Mouse (Mus musculus): ENCODE results near the gene Trpv4. TPM values are rescaled to one million over a fixed set of nuclear protein-coding genes. Genes with fewer than 3 reads are reported as not detected.

The Trpv4 gene
- polyA plus RNA-seq, 1 experiment from 2014 or later = 0.39 TPM

DNA sequence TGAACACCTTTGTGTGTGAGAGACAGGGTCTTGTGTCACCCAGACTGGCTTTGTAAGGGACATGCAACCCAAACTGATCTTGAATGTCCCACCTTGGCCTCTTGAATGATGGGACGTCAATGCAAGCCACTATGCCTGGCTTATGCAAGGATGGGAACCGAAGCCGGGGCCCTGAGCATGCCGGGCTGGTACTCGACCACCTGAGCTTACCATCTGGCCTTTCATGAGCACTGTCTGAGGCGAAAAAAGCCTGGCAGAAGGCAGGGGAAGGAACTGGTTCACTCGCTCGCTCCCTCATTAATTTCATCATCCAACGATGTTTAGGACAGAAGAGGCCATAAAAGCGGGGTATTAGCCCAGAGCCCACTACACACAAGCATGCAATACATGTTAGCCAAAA lies 17.4 kb downstream of the Trpv4 start:
- H3K27me3 ChIP-seq (ENCODE audit: control insufficient read depth, insufficient read depth, low read length) = 0 out of 2 replicates have a peak, but pooled peaks cover 3% of the 10 kb centered on the region
- no peak for ATAC-seq (ENCODE audit: low read depth)
- no peak overlapping the region for H3K4me3 ChIP-seq (ENCODE audit: low read depth, low read length)
- no peaks in the 10 kb centered on the region for H3K9me3 ChIP-seq (ENCODE audit: control insufficient read depth, low read length)
- WGBS = 64% methylated on average over 10 of the region's 10 CpGs
- no peaks in the 10 kb centered on the region for H3K36me3 ChIP-seq (ENCODE audit: control insufficient read depth, insufficient read depth, low read length)
- H3K9ac ChIP-seq (replicated peaks; ENCODE audit: low read depth, low read length) = no peak overlapping the region
- H3K4me1 ChIP-seq (ENCODE audit: control insufficient read depth, insufficient read depth, low read length) = no peaks in the 10 kb centered on the region
- H3K4me2 ChIP-seq (ENCODE audit: low read depth, low read length) = no peak overlapping the region
- no peak overlapping the region for H3K27ac ChIP-seq (ENCODE audit: low read depth, low read length)

DNA sequence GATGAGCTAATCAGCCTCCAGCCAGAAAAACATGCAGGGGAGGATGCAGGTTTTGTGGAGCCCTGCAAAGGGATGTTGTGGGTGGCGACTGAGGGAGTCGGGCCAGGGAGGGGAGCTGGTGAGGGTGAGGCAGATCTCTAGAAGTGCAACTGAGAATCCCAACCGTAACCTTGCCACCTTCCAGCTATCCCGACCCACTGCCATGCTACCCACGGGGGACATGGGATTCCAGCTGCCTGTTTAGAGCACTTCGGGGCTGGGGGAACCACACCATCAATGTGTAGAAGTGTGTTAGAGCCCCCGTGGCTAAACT lies 18.6 kb downstream of the Trpv4 start:
- ATAC-seq (ENCODE audit: low read depth) = no peak

GRCm38 (mm10) chr5:114638769-114639644 lies 19.2 kb downstream of the Trpv4 start:
- 0 out of 2 replicates have a peak, but pooled peaks cover 3% of the 10 kb centered on the region for H3K27me3 ChIP-seq (ENCODE audit: control insufficient read depth, insufficient read depth, low read length)
- no peak overlapping the region for H3K4me3 ChIP-seq (ENCODE audit: low read depth, low read length)
- H3K36me3 ChIP-seq (ENCODE audit: control insufficient read depth, insufficient read depth, low read length) = no peaks in the 10 kb centered on the region
- no peak overlapping the region for H3K9ac ChIP-seq (replicated peaks; ENCODE audit: low read depth, low read length)
- peak overlapping the region; percentile 32; the same call in 1 of the 2 replicates for H3K4me2 ChIP-seq (ENCODE audit: low read depth, low read length)
- ATAC-seq (ENCODE audit: low read depth) = peak; percentile 84
- no peak overlapping the region for H3K27ac ChIP-seq (ENCODE audit: low read depth, low read length)
- 12% methylated on average over 22 of the region's 22 CpGs for WGBS
- H3K4me1 ChIP-seq (ENCODE audit: control insufficient read depth, insufficient read depth, low read length) = no peaks in the 10 kb centered on the region
- H3K9me3 ChIP-seq (ENCODE audit: control insufficient read depth, low read length) = no peaks in the 10 kb centered on the region

More for the DNA sequence above, 18.6 kb downstream of the Trpv4 start:
- no peak overlapping the region for H3K9ac ChIP-seq (replicated peaks; ENCODE audit: low read depth, low read length)
- peak overlapping the region; percentile 32; the same call in 1 of the 2 replicates for H3K4me2 ChIP-seq (ENCODE audit: low read depth, low read length)
- no peaks in the 10 kb centered on the region for H3K9me3 ChIP-seq (ENCODE audit: control insufficient read depth, low read length)
- H3K27me3 ChIP-seq (ENCODE audit: control insufficient read depth, insufficient read depth, low read length) = 0 out of 2 replicates have a peak, but pooled peaks cover 3% of the 10 kb centered on the region
- H3K4me1 ChIP-seq (ENCODE audit: control insufficient read depth, insufficient read depth, low read length) = no peaks in the 10 kb centered on the region
- H3K36me3 ChIP-seq (ENCODE audit: control insufficient read depth, insufficient read depth, low read length) = no peaks in the 10 kb centered on the region
- H3K27ac ChIP-seq (ENCODE audit: low read depth, low read length) = no peak overlapping the region
- no peak overlapping the region for H3K4me3 ChIP-seq (ENCODE audit: low read depth, low read length)
- WGBS = 32% methylated on average over 7 of the region's 7 CpGs

DNA sequence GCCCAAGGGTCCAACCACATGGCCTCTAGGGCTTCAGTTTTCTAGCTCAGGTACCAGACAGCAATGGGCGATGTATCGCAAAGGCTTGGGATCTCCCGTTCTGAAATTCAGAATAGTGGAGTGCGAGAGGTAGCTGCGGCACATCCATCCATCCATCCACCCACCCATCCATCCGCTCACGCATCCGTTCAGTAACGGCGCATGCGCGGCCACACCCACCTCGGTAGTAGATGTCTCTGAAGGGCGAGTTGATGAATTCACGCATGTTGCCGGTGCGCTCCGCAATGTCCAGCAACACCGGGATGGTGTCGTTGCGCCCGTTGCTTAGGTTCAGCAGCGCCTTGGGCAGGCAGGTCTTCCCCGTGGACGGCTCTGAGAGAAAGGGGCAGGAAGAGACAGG lies 22.1 kb downstream of the Trpv4 start:
- no peaks in the 10 kb centered on the region for H3K9me3 ChIP-seq (ENCODE audit: control insufficient read depth, low read length)
- no peak overlapping the region for H3K27ac ChIP-seq (ENCODE audit: low read depth, low read length)
- no peak for ATAC-seq (ENCODE audit: low read depth)
- H3K4me3 ChIP-seq (ENCODE audit: low read depth, low read length) = no peak overlapping the region
- H3K9ac ChIP-seq (replicated peaks; ENCODE audit: low read depth, low read length) = no peak overlapping the region
- H3K4me1 ChIP-seq (ENCODE audit: control insufficient read depth, insufficient read depth, low read length) = no peaks in the 10 kb centered on the region
- H3K27me3 ChIP-seq (ENCODE audit: control insufficient read depth, insufficient read depth, low read length) = 0 out of 2 replicates have a peak, but pooled peaks cover 3% of the 10 kb centered on the region
- H3K4me2 ChIP-seq (ENCODE audit: low read depth, low read length) = no peak overlapping the region
- no peaks in the 10 kb centered on the region for H3K36me3 ChIP-seq (ENCODE audit: control insufficient read depth, insufficient read depth, low read length)
- WGBS = 75% methylated on average over 25 of the region's 25 CpGs

DNA sequence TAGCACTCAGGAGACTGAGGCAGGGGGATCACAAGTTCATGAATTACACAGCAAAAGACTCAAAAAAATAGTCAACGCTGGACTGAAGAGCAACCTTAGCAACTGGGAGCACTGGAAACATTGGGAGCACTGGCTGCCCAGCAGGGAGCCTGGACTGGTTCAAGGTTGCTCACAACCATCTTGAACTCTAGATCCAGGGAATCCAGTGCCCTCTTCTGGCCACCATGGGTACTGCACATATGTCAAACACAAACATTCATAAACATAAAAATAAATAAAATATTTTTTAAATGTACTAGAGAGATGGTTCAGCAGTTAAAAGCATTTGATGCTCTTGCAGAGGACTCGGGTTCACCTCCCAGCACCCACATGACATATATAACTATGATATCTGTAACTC lies 26.9 kb downstream of the Trpv4 start:
- no peaks in the 10 kb centered on the region for H3K4me1 ChIP-seq (ENCODE audit: control insufficient read depth, insufficient read depth, low read length)
- no peaks in the 10 kb centered on the region for H3K36me3 ChIP-seq (ENCODE audit: control insufficient read depth, insufficient read depth, low read length)
- no peak overlapping the region for H3K9ac ChIP-seq (replicated peaks; ENCODE audit: low read depth, low read length)
- no peak overlapping the region for H3K27ac ChIP-seq (ENCODE audit: low read depth, low read length)
- 52% methylated on average over 2 of the region's 2 CpGs for WGBS
- no peak for ATAC-seq (ENCODE audit: low read depth)
- H3K9me3 ChIP-seq (ENCODE audit: control insufficient read depth, low read length) = no peaks in the 10 kb centered on the region
- H3K4me2 ChIP-seq (ENCODE audit: low read depth, low read length) = no peak overlapping the region
- H3K27me3 ChIP-seq (ENCODE audit: control insufficient read depth, insufficient read depth, low read length) = no peaks in the 10 kb centered on the region
- H3K4me3 ChIP-seq (ENCODE audit: low read depth, low read length) = no peak overlapping the region

DNA sequence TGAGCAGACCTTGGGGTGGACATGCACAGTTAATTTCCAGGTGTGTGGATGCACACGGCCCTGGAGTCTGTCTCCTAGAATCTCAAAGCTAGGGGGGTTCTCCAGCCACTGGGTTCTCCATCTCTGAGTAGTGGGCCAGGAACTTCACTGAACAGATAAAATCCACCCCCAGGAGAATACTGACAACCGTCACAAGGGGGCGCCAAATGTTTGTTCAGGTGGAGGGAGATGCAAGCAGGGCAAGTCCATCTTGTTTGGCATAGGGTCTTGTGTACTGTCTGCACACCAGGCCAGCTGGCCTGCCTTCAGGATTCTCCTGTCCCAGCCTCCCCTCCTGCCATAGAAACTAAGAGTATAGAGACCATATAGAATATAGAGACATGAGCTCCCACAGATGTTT lies 32.6 kb downstream of the Trpv4 start:
- Histone ChIP-seq H3K36me3 (ENCODE audit: control insufficient read depth, insufficient read depth, low read length) (no peaks in the 10 kb centered on the region), H3K27me3 (ENCODE audit: control insufficient read depth, insufficient read depth, low read length) (no peaks in the 10 kb centered on the region), H3K9ac (replicated peaks; ENCODE audit: low read depth, low read length) (no peak overlapping the region), H3K4me1 (ENCODE audit: control insufficient read depth, insufficient read depth, low read length) (no peaks in the 10 kb centered on the region), H3K4me2 (ENCODE audit: low read depth, low read length) (no peak overlapping the region), H3K27ac (ENCODE audit: low read depth, low read length) (no peak overlapping the region), H3K4me3 (ENCODE audit: low read depth, low read length) (no peak overlapping the region), H3K9me3 (ENCODE audit: control insufficient read depth, low read length) (no peaks in the 10 kb centered on the region)
- 17% methylated on average over 3 of the region's 3 CpGs for WGBS
- no peak for ATAC-seq (ENCODE audit: low read depth)

- no peak overlapping the region for H3K4me2 ChIP-seq (ENCODE audit: low read depth, low read length)
- H3K9ac ChIP-seq (replicated peaks; ENCODE audit: low read depth, low read length) = no peak overlapping the region
- no peaks in the 10 kb centered on the region for H3K9me3 ChIP-seq (ENCODE audit: control insufficient read depth, low read length)
- H3K27me3 ChIP-seq (ENCODE audit: control insufficient read depth, insufficient read depth, low read length) = no peaks in the 10 kb centered on the region
- no peak overlapping the region for H3K4me3 ChIP-seq (ENCODE audit: low read depth, low read length)
- no peak for ATAC-seq (ENCODE audit: low read depth)
- no peaks in the 10 kb centered on the region for H3K36me3 ChIP-seq (ENCODE audit: control insufficient read depth, insufficient read depth, low read length)
- WGBS = 47% methylated on average over 6 of the region's 6 CpGs
- H3K4me1 ChIP-seq (ENCODE audit: control insufficient read depth, insufficient read depth, low read length) = no peaks in the 10 kb centered on the region
- no peak overlapping the region for H3K27ac ChIP-seq (ENCODE audit: low read depth, low read length)
Measured at GRCm38 (mm10) chr5:114620305-114620704, 37.9 kb downstream of the Trpv4 start.

DNA sequence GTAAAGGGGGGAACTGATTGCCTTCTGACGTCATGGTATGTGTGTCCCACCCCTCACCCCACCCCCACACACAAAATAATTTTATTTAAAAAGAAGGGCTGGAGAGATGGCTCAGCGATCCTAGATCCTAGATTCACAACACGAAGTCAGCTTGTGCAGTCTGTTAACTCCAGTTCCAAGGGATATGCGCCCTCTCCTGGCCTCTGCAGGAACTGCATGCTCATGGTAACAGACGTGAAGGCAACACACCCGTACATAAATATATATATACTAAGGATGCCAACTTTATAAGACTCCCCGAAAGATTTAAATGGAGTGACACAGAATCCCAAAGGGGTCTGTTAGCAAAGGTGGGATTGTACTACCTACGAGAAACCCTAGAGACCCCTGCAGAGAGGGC lies 39.4 kb downstream of the Trpv4 start:
- Histone ChIP-seq H3K27ac (ENCODE audit: low read depth, low read length) (no peak overlapping the region), H3K9me3 (ENCODE audit: control insufficient read depth, low read length) (no peaks in the 10 kb centered on the region), H3K27me3 (ENCODE audit: control insufficient read depth, insufficient read depth, low read length) (no peaks in the 10 kb centered on the region), H3K9ac (replicated peaks; ENCODE audit: low read depth, low read length) (no peak overlapping the region), H3K4me1 (ENCODE audit: control insufficient read depth, insufficient read depth, low read length) (no peaks in the 10 kb centered on the region), H3K4me2 (ENCODE audit: low read depth, low read length) (no peak overlapping the region), H3K36me3 (ENCODE audit: control insufficient read depth, insufficient read depth, low read length) (no peaks in the 10 kb centered on the region), H3K4me3 (ENCODE audit: low read depth, low read length) (no peak overlapping the region)
- no peak for ATAC-seq (ENCODE audit: low read depth)
- 26% methylated on average over 8 of the region's 8 CpGs for WGBS

GRCm38 (mm10) chr5:114617809-114618208 lies 40.4 kb downstream of the Trpv4 start:
- no peak for ATAC-seq (ENCODE audit: low read depth)
- Histone ChIP-seq H3K4me3 (ENCODE audit: low read depth, low read length) (no peak overlapping the region), H3K36me3 (ENCODE audit: control insufficient read depth, insufficient read depth, low read length) (no peaks in the 10 kb centered on the region), H3K27ac (ENCODE audit: low read depth, low read length) (no peak overlapping the region), H3K4me1 (ENCODE audit: control insufficient read depth, insufficient read depth, low read length) (no peaks in the 10 kb centered on the region), H3K9ac (replicated peaks; ENCODE audit: low read depth, low read length) (no peak overlapping the region), H3K4me2 (ENCODE audit: low read depth, low read length) (no peak overlapping the region), H3K27me3 (ENCODE audit: control insufficient read depth, insufficient read depth, low read length) (no peaks in the 10 kb centered on the region), H3K9me3 (ENCODE audit: control insufficient read depth, low read length) (no peaks in the 10 kb centered on the region)
- 85% methylated on average over 12 of the region's 12 CpGs for WGBS
